Mouse (Mus musculus): ENCODE measurements around the gene 0610010K14Rik. TPM values are rescaled to one million over a fixed set of nuclear protein-coding genes. Genes with fewer than 3 reads are reported as not detected.

0610010K14Rik gene
- polyA plus RNA-seq, 1 experiment = 80.9 TPM

GRCm38 (mm10) chr11:70229260-70230010 lies 8.3 kb downstream of the 0610010K14Rik start, which contains the start of gene Bcl6b:
Bcl6b (minus strand) TSS chr11:70229798.
- whole genome bisulfite sequencing = 1% methylated on average over 39 of the region's 39 CpGs
- Histone ChIP-seq H3K4me1 (ENCODE audit: control insufficient read depth, insufficient read depth, low read length) (peaks cover 9% of the 10 kb centered on the region), H3K4me3 (replicated peaks; ENCODE audit: extremely low read depth, low read depth, low read length) (peak within 1 kb of the TSS; percentile 73)
- TF ChIP-seq POLR2A (IDR thresholded peaks at IDR 0.05; ENCODE audit: borderline replicate concordance, extremely low read depth, low read depth, low read length) (no peak), CTCF (IDR thresholded peaks at IDR 0.05; ENCODE audit: insufficient read depth, low read length) (no peak)
- DNase-seq = no peak

- peak; percentile 63; the same call in 1 of the 2 replicates for TF ChIP-seq POLR2A (IDR thresholded peaks at IDR 0.05; ENCODE audit: borderline replicate concordance, extremely low read depth, low read depth, low read length)
- no peak for TF ChIP-seq CTCF (IDR thresholded peaks at IDR 0.05; ENCODE audit: insufficient read depth, low read length)
- Histone ChIP-seq H3K4me3 (replicated peaks; ENCODE audit: extremely low read depth, low read depth, low read length) (peak overlapping the region; percentile 63), H3K4me1 (ENCODE audit: control insufficient read depth, insufficient read depth, low read length) (peaks cover 5% of the 10 kb centered on the region)
- 1% methylated on average over 19 of the region's 19 CpGs for WGBS
- peak; percentile 83 for DNase-seq
Observed at GRCm38 (mm10) chr11:70228828-70229227, 8.9 kb downstream of the 0610010K14Rik start.

GRCm38 (mm10) chr11:70227661-70228245 lies 10.0 kb downstream of the 0610010K14Rik start:
- no peak overlapping the region for H3K4me3 ChIP-seq (replicated peaks; ENCODE audit: extremely low read depth, low read depth, low read length)
- TF ChIP-seq POLR2A (IDR thresholded peaks at IDR 0.05; ENCODE audit: borderline replicate concordance, extremely low read depth, low read depth, low read length) (no peak), CTCF (IDR thresholded peaks at IDR 0.05; ENCODE audit: insufficient read depth, low read length) (no peak)
- WGBS = 50% methylated on average over 4 of the region's 4 CpGs
- DNase-seq = no peak
- peaks cover 8% of the 10 kb centered on the region for H3K4me1 ChIP-seq (ENCODE audit: control insufficient read depth, insufficient read depth, low read length)

GRCm38 (mm10) chr11:70227126-70227525 lies 10.6 kb downstream of the 0610010K14Rik start:
- DNase-seq = no peak
- H3K4me1 ChIP-seq (ENCODE audit: control insufficient read depth, insufficient read depth, low read length) = peaks cover 8% of the 10 kb centered on the region
- no peak for TF ChIP-seq POLR2A (IDR thresholded peaks at IDR 0.05; ENCODE audit: borderline replicate concordance, extremely low read depth, low read depth, low read length)
- no peak for TF ChIP-seq CTCF (IDR thresholded peaks at IDR 0.05; ENCODE audit: insufficient read depth, low read length)
- 19% methylated on average over 5 of the region's 5 CpGs for WGBS
- no peak overlapping the region for H3K4me3 ChIP-seq (replicated peaks; ENCODE audit: extremely low read depth, low read depth, low read length)

- peak overlapping the region; percentile 3 for H3K4me3 ChIP-seq (replicated peaks; ENCODE audit: extremely low read depth, low read depth, low read length)
- H3K4me1 ChIP-seq (ENCODE audit: control insufficient read depth, insufficient read depth, low read length) = peaks cover 8% of the 10 kb centered on the region
- TF ChIP-seq POLR2A (IDR thresholded peaks at IDR 0.05; ENCODE audit: borderline replicate concordance, extremely low read depth, low read depth, low read length) = no peak
- no peak for TF ChIP-seq CTCF (IDR thresholded peaks at IDR 0.05; ENCODE audit: insufficient read depth, low read length)
- DNase-seq = peak; percentile 56
- 22% methylated on average over 18 of the region's 18 CpGs for WGBS
Observed at GRCm38 (mm10) chr11:70226602-70226890, 11.2 kb downstream of the 0610010K14Rik start.

- WGBS = 38% methylated on average over 27 of the region's 27 CpGs
- no peak for TF ChIP-seq CTCF (IDR thresholded peaks at IDR 0.05; ENCODE audit: insufficient read depth, low read length)
- TF ChIP-seq POLR2A (IDR thresholded peaks at IDR 0.05; ENCODE audit: borderline replicate concordance, extremely low read depth, low read depth, low read length) = no peak
- no peak for DNase-seq
- Histone ChIP-seq H3K4me1 (ENCODE audit: control insufficient read depth, insufficient read depth, low read length) (peaks cover 8% of the 10 kb centered on the region), H3K4me3 (replicated peaks; ENCODE audit: extremely low read depth, low read depth, low read length) (peak overlapping the region; percentile 3)
Observed at GRCm38 (mm10) chr11:70225798-70226601, 11.7 kb downstream of the 0610010K14Rik start.

GRCm38 (mm10) chr11:70223724-70224123 lies 14.0 kb downstream of the 0610010K14Rik start:
- TF ChIP-seq POLR2A (IDR thresholded peaks at IDR 0.05; ENCODE audit: borderline replicate concordance, extremely low read depth, low read depth, low read length) (no peak), CTCF (IDR thresholded peaks at IDR 0.05; ENCODE audit: insufficient read depth, low read length) (no peak)
- DNase-seq = no peak
- 46% methylated on average over 9 of the region's 9 CpGs for WGBS
- Histone ChIP-seq H3K4me1 (ENCODE audit: control insufficient read depth, insufficient read depth, low read length) (peaks cover 12% of the 10 kb centered on the region), H3K4me3 (replicated peaks; ENCODE audit: extremely low read depth, low read depth, low read length) (no peak overlapping the region)

- peaks cover 12% of the 10 kb centered on the region for H3K4me1 ChIP-seq (ENCODE audit: control insufficient read depth, insufficient read depth, low read length)
- peak overlapping the region; percentile 77 for H3K4me3 ChIP-seq (replicated peaks; ENCODE audit: extremely low read depth, low read depth, low read length)
- WGBS = 11% methylated on average over 14 of the region's 14 CpGs
- DNase-seq = no peak
- TF ChIP-seq CTCF (IDR thresholded peaks at IDR 0.05; ENCODE audit: insufficient read depth, low read length) = no peak
- TF ChIP-seq POLR2A (IDR thresholded peaks at IDR 0.05; ENCODE audit: borderline replicate concordance, extremely low read depth, low read depth, low read length) = no peak
Observed at GRCm38 (mm10) chr11:70221603-70222500, 15.9 kb downstream of the 0610010K14Rik start.
